Mouse (Mus musculus) midbrain, embryonic 13.5 days (tissue): ENCODE measurements at regions not wholly inside any gene's neighbourhood (a gene's known extent, or its start where the extent isn't known, plus 50 kb on each side); places are given as distances from the start of the nearest gene placed in this dataset.
"Not testable (repeated sequence)": the region's sequence is repeated elsewhere in the genome, so short reads cannot be mapped to it uniquely, and the experiment has no call there.

Experiments
- ATAC-seq: fragments of 200-750 bp; cut with Nextera tagmentation; 2 replicates; pipeline ENCODE4 v1.8.0; 2017; ENCODE audit warnings: mild to moderate bottlenecking, moderate TSS enrichment, moderate library complexity
- H3K27ac ChIP-seq: fragments of 300-500 bp; sonication (generic); 2 replicates; pipeline ENCODE4 v1.5.1; 2015; ENCODE audit warnings: inconsistent platforms, mild to moderate bottlenecking, moderate library complexity
- H3K27me3 ChIP-seq: fragments of 300-500 bp; sonication (generic); 2 replicates; pipeline ENCODE4 v1.6.1; 2015; ENCODE audit warnings: mild to moderate bottlenecking, inconsistent platforms
- H3K36me3 ChIP-seq: fragments of 300-500 bp; sonication (generic); 2 replicates; pipeline ENCODE4 v1.6.1; 2015; ENCODE audit warnings: mild to moderate bottlenecking, inconsistent platforms
- H3K4me1 ChIP-seq: fragments of 300-500 bp; sonication (generic); replicated peaks from 2 replicates; pipeline ENCODE4 v1.6.1; 2015; ENCODE audit warnings: inconsistent platforms
- H3K4me2 ChIP-seq: fragments of 300-500 bp; sonication (generic); replicated peaks from 2 replicates; pipeline ENCODE4 v1.6.1; 2015; ENCODE audit warnings: moderate library complexity, mild to moderate bottlenecking, inconsistent platforms
- H3K4me3 ChIP-seq: fragments of 300-500 bp; sonication (generic); replicated peaks from 2 replicates; pipeline ENCODE4 v1.5.1; 2015; ENCODE audit warnings: mild to moderate bottlenecking, inconsistent platforms
- H3K9ac ChIP-seq: fragments of 300-500 bp; sonication (generic); replicated peaks from 2 replicates; pipeline ENCODE4 v1.6.1; 2015; ENCODE audit warnings: mild to moderate bottlenecking, inconsistent platforms
- H3K9me3 ChIP-seq: fragments of 300-500 bp; sonication (generic); 2 replicates; pipeline ENCODE4 v1.6.1; 2016; ENCODE audit warnings: mild to moderate bottlenecking, inconsistent platforms
- WGBS: fragments of 180-500 bp; shearing (Covaris S2); methylation state at CpG from one replicate; pipeline ENCODE4 v1.1.7; 2015; 5-methylcytosine and 5-hydroxymethylcytosine counted together

DNA sequence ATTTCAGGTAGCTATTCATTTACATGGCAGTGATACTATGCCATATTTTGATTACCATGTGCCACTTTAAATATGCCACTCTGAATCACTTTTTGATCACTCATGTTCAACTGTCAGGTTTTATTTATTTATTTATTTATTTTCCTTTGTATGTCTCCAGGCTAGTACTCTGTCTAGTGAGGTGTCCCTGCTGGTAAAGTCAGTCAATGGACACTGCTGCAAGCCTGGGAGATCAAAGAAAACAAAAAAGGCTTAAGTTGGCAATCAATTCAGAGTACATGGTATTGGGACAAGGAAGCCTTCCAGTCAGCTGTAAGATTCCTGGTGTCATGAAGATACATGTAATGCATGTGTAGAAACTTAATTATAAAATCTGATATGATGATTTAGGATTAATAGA, 473.5 kb upstream of the Pcdh9 start:
- Histone ChIP-seq H3K27ac (no peak overlapping the region), H3K27me3 (no peaks in the 10 kb centered on the region), H3K9me3 (no peaks in the 10 kb centered on the region), H3K4me1 (peaks cover 8% of the 10 kb centered on the region; the same call in 1 of the 2 replicates), H3K36me3 (no peaks in the 10 kb centered on the region), H3K4me3 (no peak overlapping the region), H3K9ac (no peak overlapping the region), H3K4me2 (no peak overlapping the region)
- no peak for ATAC-seq

DNA sequence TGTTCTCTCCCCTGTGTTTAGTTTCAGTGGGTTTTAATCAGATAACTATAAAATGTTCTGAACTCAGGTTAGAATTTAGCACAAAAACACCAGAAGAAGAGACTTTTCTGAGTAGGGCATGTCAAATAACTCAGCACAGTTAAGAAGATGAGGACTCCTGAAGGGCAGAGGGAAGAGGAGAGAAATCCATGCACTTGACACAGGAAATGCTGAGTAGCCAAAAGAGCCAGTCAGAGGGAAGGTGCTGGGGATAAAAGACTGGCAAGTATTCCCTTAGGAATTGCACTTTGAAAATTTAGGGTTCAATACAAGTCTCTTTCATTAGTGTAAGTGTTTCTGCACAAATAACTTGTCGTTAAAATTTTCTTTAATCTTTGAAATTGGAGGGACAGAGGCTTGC, 472.4 kb upstream of the Pcdh9 start:
- no peaks in the 10 kb centered on the region for H3K9me3 ChIP-seq
- H3K4me2 ChIP-seq = no peak overlapping the region
- H3K27me3 ChIP-seq = no peaks in the 10 kb centered on the region
- H3K27ac ChIP-seq = no peak overlapping the region
- ATAC-seq = no peak
- no peak overlapping the region for H3K4me3 ChIP-seq
- H3K9ac ChIP-seq = no peak overlapping the region
- H3K36me3 ChIP-seq = no peaks in the 10 kb centered on the region
- WGBS = 15% methylated on average over 1 of the region's 1 CpGs
- H3K4me1 ChIP-seq = peaks cover 8% of the 10 kb centered on the region; the same call in 1 of the 2 replicates

DNA sequence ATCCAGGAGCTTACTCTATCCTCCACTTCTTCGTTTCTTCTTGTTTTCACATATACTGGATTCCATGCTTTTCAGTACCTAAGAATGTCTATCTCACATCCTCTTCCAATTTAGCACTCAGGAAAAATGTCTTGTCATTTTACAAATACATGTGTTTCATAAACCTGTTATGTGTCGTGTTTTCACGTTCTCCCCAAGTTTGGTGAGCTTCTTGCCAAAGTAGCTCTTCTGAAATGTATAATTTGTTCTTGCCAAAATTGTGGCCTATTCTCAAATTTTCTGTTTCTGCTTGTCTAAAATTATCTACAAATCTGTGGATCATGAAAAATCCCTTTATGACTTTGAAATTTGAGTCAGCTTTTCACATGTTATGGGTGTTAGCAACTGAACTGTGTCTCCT, 450.1 kb upstream of the Pcdh9 start:
- Histone ChIP-seq H3K4me2 (no peak overlapping the region), H3K27me3 (no peaks in the 10 kb centered on the region), H3K9ac (no peak overlapping the region), H3K4me3 (no peak overlapping the region), H3K9me3 (no peaks in the 10 kb centered on the region), H3K4me1 (no peaks in the 10 kb centered on the region), H3K36me3 (no peaks in the 10 kb centered on the region), H3K27ac (no peak overlapping the region)
- 91% methylated on average over 3 of the region's 3 CpGs for WGBS
- ATAC-seq = no peak

DNA sequence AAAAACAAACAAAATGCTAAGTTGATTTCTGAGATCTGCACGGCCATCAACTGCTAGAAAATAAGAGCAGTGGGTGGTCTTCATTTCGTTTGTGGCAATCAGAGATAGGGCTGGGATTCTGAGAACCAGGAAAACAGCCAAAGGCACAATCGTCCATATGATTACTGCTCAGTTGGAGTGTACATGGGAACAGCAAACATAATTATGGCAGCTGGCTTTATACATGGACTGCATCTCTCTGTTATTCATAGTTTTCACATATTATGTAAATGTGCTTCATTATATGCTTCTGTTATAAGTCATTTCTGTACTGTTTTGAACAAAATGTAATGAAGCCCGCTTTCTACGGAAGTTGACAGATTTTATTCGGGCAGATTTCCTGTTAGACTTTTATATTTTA, 418.8 kb upstream of the Pcdh9 start:
- H3K4me1 ChIP-seq = no peaks in the 10 kb centered on the region
- H3K36me3 ChIP-seq = no peaks in the 10 kb centered on the region
- ATAC-seq = no peak
- H3K27me3 ChIP-seq = no peaks in the 10 kb centered on the region
- WGBS = 68% methylated on average over 6 of the region's 6 CpGs
- H3K4me3 ChIP-seq = no peak overlapping the region
- no peak overlapping the region for H3K9ac ChIP-seq
- no peak overlapping the region for H3K4me2 ChIP-seq
- no peaks in the 10 kb centered on the region for H3K9me3 ChIP-seq
- no peak overlapping the region for H3K27ac ChIP-seq

GRCm38 (mm10) chr14:94305615-94306014, 415.1 kb upstream of the Pcdh9 start:
- not testable (repeated sequence) for H3K36me3 ChIP-seq, H3K27me3 ChIP-seq, H3K4me3 ChIP-seq, H3K9ac ChIP-seq, H3K4me1 ChIP-seq, H3K9me3 ChIP-seq, H3K27ac ChIP-seq, ATAC-seq, H3K4me2 ChIP-seq
- 46% methylated on average over 2 of the region's 2 CpGs for WGBS

DNA sequence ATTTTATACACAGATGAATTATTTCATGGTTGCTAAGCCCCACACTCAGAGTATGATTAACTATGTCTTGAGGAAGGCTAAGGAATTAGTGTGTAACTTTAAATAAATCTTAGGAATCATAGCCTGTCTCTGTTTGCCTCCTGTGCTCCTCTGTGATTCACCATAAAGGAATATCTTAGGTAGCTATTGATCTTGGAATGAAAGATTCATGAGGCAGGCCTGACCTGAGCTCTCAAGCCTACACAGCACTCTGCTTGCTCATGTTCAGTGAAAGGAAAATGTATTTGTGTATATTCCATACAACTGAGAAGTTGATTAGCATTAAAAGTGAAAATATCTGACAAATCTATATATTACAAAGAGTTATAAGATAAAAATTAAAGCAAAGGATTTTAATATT, 403.8 kb upstream of the Pcdh9 start:
- Histone ChIP-seq H3K27me3 (no peaks in the 10 kb centered on the region), H3K9ac (no peak overlapping the region), H3K27ac (no peak overlapping the region), H3K36me3 (no peaks in the 10 kb centered on the region), H3K4me1 (no peaks in the 10 kb centered on the region), H3K4me3 (no peak overlapping the region), H3K9me3 (no peaks in the 10 kb centered on the region), H3K4me2 (no peak overlapping the region)
- peak; percentile 65; the same call in 1 of the 2 replicates for ATAC-seq
